Mouse (Mus musculus) spleen, postnatal 36 days (tissue): ENCODE results near the gene B230104I21Rik.

ENCODE experiments used
- DNase-seq, 2 experiments: peaks; one replicate each; pipeline ENCODE4 v3.0.0; 2022; ENCODE audit warnings: low spot score in 2 of 2, mixed read lengths in 1 of 2

Gene B230104I21Rik

GRCm38 (mm10) chr4:154348197-154348786 is 12.4 kb downstream of the B230104I21Rik start:
- DNase-seq: no peak

GRCm38 (mm10) chr4:154352246-154352645 is 16.3 kb downstream of the B230104I21Rik start:
- no peak for DNase-seq

- DNase-seq: no peak
Measured at GRCm38 (mm10) chr4:154355408-154355807, 19.5 kb downstream of the B230104I21Rik start.

GRCm38 (mm10) chr4:154358370-154358769 is 22.4 kb downstream of the B230104I21Rik start:
- no peak for DNase-seq

GRCm38 (mm10) chr4:154358816-154359215 is 22.9 kb downstream of the B230104I21Rik start:
- DNase-seq: no peak

- no peak for DNase-seq
Measured at GRCm38 (mm10) chr4:154359762-154360300, 23.9 kb downstream of the B230104I21Rik start.

- no peak for DNase-seq
Measured at GRCm38 (mm10) chr4:154360441-154360840, 24.5 kb downstream of the B230104I21Rik start.

- no peak for DNase-seq
Measured at GRCm38 (mm10) chr4:154360850-154361249, 24.9 kb downstream of the B230104I21Rik start.

GRCm38 (mm10) chr4:154364752-154365151 is 28.8 kb downstream of the B230104I21Rik start:
- DNase-seq: no peak

DNA sequence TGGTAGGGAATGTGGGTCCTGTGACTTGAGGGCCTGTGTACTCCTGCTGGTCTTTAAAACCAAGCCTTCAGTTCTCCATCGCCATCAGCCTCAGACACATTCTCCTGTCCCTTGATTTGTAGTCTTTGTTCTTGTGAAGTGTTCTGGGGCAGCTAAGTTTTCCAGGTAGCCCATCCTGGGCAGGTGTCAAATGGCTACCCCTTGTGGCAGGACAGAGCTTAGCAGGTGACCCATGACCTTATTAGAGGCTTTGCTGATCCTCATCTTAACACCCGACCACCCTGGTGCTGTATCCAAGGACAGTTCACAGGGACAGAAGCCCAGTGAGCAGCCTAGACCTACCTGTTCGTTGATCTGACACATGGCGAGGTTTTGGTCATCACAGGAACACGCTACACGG is 30.9 kb downstream of the B230104I21Rik start:
- no peak for DNase-seq

DNA sequence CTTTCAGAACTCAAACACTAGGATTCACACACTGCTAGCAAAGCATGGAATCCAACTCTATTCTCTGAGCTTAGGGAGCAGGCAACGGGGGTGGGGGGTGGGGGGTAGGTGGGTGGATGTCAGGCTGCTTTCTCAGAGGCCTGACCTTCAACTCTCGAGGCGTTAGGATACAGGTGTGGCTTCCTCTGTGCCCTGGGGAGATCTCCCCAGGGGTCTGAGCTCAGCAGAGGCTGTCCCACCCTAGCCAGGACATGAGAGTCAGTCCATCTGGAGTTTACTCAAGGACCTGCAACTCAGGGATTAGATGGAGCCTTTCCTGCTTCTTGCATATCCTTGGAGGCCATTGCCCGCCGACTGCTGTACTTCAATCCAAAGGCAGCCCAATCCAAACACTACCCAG is 33.2 kb downstream of the B230104I21Rik start:
- DNase-seq: no peak

GRCm38 (mm10) chr4:154370841-154371240 is 34.9 kb downstream of the B230104I21Rik start:
- DNase-seq: no peak

DNA sequence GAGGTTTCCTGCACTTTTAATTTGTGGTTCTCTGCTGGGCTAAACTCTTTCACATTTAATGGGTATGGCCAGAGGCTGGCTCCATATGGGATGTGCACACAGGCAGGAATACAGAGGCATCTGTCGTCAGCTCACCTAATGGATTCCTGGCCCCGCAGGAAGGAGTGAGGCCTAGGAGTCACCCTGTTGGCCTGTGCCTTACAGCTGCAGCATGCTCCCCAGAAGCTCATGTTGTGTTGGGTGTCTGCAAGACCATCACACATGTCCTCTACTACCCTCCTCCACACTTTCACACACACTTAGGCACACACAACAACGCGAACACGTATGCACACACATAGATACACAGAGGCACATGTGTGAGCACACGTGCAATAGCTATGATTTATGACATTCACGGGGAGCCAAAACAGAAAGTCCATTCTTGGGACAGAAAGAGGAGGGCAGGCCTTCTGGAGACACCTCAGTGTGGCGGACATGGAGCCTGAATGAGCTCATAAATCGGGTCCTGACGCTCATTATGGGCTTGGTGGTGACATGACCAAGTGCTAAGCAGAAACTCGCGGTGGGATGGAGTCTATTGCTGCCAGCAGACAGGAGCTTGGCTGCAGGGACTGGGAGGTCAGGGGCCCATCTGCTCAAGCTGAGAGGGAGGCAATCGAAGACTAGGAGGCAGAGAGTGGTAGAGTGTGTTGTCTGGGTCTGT is 35.8 kb downstream of the B230104I21Rik start:
- no peak for DNase-seq

- DNase-seq: peak; percentile 25 to 31
Measured at GRCm38 (mm10) chr4:154375939-154376625, 40.2 kb downstream of the B230104I21Rik start.

DNA sequence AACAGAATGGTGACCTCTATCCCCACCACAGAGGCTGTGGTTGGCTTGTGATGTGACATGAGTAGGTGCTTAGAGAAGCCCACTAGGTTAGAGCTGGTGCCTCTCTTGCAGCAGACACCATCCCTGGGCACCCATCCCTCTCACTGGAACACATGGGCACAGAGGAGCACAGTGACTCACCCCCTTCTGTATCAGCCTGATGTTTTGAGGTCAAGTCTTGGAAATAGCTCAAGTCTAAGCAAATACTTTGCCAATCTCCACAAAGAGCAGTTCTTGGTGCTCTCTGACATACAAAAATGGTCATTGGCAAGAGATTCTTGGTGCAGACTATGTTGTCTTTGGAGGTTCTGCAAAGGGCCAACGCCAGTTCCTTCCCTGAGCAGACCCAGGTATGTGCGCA is 42.9 kb downstream of the B230104I21Rik start:
- no peak for DNase-seq

DNA sequence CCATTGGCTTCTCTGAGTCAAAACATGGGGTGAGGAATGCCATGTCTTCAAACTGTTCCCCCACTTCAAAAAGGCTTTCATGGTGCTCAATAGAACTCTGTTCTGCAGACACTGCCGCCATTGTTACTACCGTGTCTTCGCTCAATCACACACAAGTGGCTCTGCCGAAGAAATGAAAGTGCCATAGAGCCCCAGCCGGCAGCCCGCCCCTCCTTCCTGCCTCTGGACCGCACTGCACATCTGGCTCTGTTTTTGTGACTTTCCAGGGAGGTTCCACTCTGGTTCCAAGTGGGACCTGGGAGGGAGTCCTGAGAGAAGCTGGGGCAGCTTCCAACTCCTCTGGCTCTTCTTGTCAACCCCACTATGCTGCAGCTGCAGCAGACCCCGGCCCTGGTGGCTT is 49.3 kb downstream of the B230104I21Rik start:
- no peak for DNase-seq

- DNase-seq: no peak
Measured at GRCm38 (mm10) chr4:154385918-154386317, 50.0 kb downstream of the B230104I21Rik start.

DNA sequence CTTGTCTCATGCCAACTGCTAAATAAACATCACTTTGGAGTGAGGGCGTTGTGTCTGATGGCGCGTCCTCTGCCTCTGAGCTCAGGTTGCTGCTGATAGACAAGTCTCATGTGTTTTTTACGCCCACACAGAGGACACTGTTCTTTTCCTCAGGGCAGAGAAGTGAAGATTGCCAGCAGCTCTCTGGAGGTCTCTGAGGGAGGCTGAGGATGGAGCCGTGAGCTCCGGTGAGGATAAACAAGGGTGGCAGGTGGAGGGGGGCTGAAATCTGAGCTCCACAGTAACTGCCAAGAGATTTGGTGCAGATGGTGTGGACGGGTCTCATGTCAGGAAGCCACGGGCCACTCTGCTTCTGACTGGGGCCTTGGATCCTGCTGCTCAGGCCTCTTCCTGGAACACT is 50.9 kb downstream of the B230104I21Rik start:
- DNase-seq: no peak

DNA sequence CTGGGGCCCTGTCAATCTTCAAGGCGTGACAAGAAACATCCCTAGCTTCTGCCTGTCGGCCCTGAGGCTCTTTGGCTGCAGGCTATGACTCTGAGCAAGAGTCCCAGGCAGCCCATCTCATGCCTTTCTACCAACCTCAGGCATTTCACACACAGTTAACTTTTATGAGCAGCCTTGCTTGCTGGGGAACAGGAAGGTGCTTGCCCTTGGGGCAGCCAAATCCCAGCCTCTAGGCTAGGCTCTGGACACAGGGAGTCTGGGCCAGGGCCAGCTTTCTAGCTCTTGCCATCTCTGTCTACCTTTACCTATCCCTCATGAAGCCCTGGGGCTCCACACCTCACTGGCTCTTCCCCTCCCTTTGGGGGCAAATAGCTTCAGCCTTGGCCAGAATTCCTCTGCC is 53.7 kb downstream of the B230104I21Rik start:
- no peak for DNase-seq

DNA sequence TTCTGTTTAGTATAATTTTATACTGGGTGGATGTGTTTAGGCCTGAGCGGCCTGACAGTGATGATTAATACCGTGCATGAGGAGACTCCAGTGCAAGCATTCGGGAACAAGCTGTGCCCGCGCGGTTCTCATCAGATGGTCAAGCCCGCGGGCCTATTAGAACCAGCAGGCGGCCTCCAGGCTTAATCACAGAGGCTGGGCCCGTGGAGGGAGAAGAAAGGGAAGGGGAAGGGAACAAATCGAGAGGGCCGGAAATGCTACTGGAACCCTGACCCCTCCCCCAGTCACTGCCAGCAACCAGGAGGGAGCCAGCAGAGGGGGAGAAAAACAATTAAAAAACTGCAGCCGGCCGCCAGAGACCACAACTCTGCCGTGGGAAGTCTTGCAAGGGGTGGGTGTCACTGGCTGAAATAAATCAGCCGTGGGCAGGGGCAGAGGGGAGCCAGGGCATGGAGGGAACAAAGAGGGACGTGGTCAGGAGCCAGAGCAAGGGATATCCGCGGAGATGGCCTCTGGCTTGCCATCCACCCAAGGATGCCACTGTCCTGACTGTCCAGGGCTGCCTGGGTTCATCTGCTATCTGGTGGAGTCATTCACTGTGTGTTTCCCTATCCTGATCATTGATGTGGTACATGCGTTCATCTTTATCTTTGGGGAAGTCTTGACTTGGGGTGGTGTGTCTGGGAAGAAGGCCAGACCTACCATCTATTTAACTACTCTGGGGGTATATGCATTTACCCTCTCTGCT is 54.6 kb downstream of the B230104I21Rik start:
- no peak for DNase-seq

GRCm38 (mm10) chr4:154392641-154393040 is 56.7 kb downstream of the B230104I21Rik start:
- DNase-seq: no peak
